Mouse (Mus musculus) liver, adult 10 weeks (tissue): ENCODE data around the gene Mcoln1. TPM values are rescaled to one million over a fixed set of nuclear protein-coding genes. Genes with fewer than 3 reads are reported as not detected.

Experiments used
- polyA plus RNA-seq: library from polyadenylated mRNA; stranded (reverse); fragments of 350-450 nt; fragmentation: Illumina TruSeq; extraction: RNeasy Lipid Tissue Mini Kit (QIAGEN cat#74804); gene quantifications from one replicate; pipeline ENCODE4 v1.2.3, GENCODE M21; 2014; ENCODE audit warnings: low read depth, low replicate concordance

Gene Mcoln1
- polyA plus RNA-seq, result 12.2 TPM

GRCm38 (mm10) chr8:3500235-3501090 is at the start of gene Mcoln1:
Gene Mcoln1 (plus strand): TSS chr8:3500457.

GRCm38 (mm10) chr8:3467006-3467885 is 33.0 kb upstream of the Mcoln1 start, which contains the start of gene Pex11g:
Gene Pex11g (minus strand): TSS chr8:3467680.

GRCm38 (mm10) chr8:3470562-3470961 is 29.7 kb upstream of the Mcoln1 start, which contains the start of gene Tex45:
Gene Tex45 (plus strand): TSS chr8:3470862.

GRCm38 (mm10) chr8:3492901-3493844 is 7.1 kb upstream of the Mcoln1 start, which contains the start of gene Zfp358:
Gene Zfp358 (plus strand): TSS chr8:3493138.

GRCm38 (mm10) chr8:3515260-3515671 is 15.0 kb downstream of the Mcoln1 start, which contains the start of gene Pnpla6:
Gene Pnpla6 (plus strand): TSS chr8:3515384.

Other genes with a start within 250 kb of the Mcoln1 start
- 60.9 TPM for gene Insr, start 220.8 kb upstream of the Mcoln1 start, polyA plus RNA-seq
- not detected for gene A430078G23Rik, start 147.0 kb upstream of the Mcoln1 start, polyA plus RNA-seq
- 4.3 TPM for gene Arhgef18, start 107.5 kb upstream of the Mcoln1 start, polyA plus RNA-seq
- gene Pex11g, start 32.8 kb upstream of the Mcoln1 start, polyA plus RNA-seq, result 5.9 TPM
- gene Tex45, start 29.6 kb upstream of the Mcoln1 start, polyA plus RNA-seq, result not detected
- gene Zfp358, start 7.3 kb upstream of the Mcoln1 start, polyA plus RNA-seq, result 2.8 TPM
- gene Pnpla6, start 14.9 kb downstream of the Mcoln1 start, polyA plus RNA-seq, result 7.7 TPM
- gene C330021F23Rik, start 67.5 kb downstream of the Mcoln1 start, polyA plus RNA-seq, result 2.6 TPM
- gene Camsap3, start 86.8 kb downstream of the Mcoln1 start, polyA plus RNA-seq, result 1.3 TPM
- 0.58 TPM for gene Xab2, start 120.9 kb downstream of the Mcoln1 start, polyA plus RNA-seq
- gene Pet100, start 121.1 kb downstream of the Mcoln1 start, polyA plus RNA-seq, result 26.2 TPM
- gene Pcp2, start 125.1 kb downstream of the Mcoln1 start, polyA plus RNA-seq, result not detected
- gene Stxbp2, start 130.5 kb downstream of the Mcoln1 start, polyA plus RNA-seq, result 13.2 TPM
- gene Retn, start 155.3 kb downstream of the Mcoln1 start, polyA plus RNA-seq, result 0.50 TPM
- gene Mcemp1, start 165.3 kb downstream of the Mcoln1 start, polyA plus RNA-seq, result not detected
- not detected for gene Fcor, start 171.9 kb downstream of the Mcoln1 start, polyA plus RNA-seq
- gene Trappc5, start 175.8 kb downstream of the Mcoln1 start, polyA plus RNA-seq, result 3.7 TPM
- 0.42 TPM for gene Fcer2a, start 193.7 kb downstream of the Mcoln1 start, polyA plus RNA-seq
- gene Clec4g, start 220.2 kb downstream of the Mcoln1 start, polyA plus RNA-seq, result 35.9 TPM
- 0.72 TPM for gene Cd209a, start 248.5 kb downstream of the Mcoln1 start, polyA plus RNA-seq